Mouse (Mus musculus): Measurements from ENCODE around the gene Spata31d1b.
"Not testable (repeated sequence)": the region's sequence is repeated elsewhere in the genome, so short reads cannot be mapped to it uniquely, and the experiment has no call there.

The Spata31d1b gene

DNA sequence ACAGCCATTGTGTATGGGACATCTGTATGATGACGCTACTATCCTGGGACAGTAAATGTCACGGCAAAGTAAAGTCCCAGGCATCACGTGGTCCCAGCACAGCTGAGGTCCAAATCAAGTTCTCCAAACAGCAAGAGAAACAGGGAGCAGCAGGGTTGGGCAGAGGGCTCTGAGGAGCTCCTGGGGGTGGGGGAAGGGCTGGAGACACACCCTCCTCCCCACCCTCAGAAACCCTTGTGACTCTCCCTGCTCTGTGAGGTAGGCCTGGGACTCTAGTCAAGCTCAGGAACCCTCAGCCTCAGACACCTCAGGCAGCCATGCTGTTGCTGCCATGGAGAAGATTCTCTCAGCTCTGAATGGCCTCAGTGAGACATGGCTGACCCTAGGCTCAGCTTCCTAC, at the start of gene Spata31d1b:
Spata31d1b (plus strand) TSS at position 301 of the 400 bp plus-strand sequence.
- DNase-seq, result not testable (repeated sequence)

DNA sequence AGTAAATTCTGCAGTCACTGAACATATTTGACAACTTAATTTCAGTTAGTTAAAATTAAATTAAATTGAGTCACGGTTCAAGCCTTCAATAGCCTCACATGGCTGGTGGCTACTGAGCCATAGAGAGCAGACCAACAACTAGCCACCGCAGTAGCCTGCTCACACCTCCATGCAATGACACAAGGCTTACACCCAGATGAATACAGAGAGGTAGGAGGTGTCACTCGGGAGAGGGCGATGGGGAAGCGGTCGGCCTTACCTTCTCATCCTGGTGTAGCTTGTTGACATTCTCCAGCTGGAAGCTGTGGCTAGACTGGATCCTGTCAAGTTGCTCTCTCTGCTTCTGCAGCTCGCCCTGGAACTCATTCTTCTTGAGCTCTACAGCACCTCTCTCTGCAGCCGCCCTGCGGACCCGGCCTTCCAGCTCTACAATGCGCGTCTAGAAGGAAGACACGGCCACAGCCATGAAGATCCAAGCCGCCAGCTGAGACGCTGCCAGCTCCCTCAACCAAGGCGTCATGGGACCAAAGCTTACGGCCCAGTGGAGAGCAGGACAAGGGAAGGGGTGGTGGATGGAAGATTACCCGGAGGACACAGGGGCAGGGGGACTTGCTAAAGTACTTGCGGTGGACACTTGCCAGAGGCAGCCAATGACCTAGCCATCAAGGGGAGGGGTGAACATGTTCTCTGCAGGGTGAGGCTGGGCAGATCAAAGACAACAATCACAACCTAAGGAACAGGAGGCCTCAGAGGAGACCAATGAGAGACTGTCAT, 48.0 kb upstream of the Spata31d1b start:
- DNase-seq, result peak; percentile 32 to 74

DNA sequence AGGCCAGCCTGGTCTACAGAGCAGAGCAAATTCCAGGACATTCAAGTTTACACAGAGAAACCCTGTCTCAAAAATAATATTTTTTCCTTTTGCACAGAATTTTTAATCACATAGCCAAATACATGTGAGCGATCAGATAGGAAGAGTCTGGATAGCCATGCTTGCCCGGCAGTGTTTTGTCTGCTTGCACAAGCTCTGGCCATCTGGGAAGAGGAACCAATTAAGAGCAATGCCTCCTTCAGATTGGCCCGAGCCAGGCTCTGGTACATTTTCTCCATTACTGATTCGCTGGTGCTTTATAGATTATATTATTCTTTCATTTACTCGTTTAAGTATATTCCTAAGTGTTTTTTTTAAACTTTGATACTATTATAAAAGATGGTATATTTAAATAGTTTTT, 44.3 kb upstream of the Spata31d1b start:
- no peak for DNase-seq

DNA sequence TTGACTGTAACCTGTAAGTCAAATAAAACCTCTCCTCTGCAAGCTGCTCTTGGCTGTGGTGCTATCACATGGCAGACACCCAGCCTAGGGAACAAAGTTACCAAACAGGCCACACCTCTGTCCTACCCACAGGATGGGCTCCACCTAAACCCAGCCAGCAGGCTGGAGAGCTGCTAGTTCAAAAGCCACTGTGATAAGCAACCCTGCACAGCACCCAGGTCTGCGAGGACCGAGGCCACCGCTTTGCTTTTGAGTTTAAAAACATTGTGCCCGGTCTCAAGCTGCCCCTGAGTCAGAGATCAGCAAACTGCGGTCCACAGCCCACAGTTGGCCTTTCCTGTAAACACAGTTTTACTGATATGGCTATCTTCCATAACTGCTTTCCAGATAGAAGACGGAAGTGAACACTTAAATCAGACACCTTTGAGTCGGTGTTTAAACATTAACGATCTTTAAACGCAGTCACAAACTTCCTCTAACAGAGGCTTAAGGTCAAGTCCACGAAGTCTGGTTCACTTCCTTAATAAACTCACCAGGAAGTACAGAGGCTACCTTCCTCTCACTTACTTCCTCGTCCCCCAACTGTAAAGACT, 43.5 kb upstream of the Spata31d1b start:
- DNase-seq, result peak; percentile 28 to 66

DNA sequence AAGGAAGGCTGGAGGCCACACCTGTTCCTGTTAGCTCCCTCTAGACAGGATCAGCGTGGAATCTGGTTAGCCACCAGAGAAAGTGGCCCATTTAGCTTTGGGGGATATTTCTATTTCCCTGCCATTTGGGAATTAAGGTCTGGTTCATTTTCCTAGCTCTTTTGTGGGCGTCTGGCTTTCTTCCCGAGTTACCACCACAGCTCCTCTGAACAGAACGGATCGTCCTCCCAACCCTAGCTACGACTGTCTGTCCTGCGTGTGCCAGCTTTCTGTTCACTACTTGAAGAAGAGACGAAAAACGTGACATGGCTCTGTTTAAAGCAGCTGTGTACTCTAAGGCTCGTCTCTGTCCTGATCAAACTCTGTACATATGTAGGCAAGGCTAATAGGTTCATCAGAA, 42.1 kb upstream of the Spata31d1b start:
- no peak for DNase-seq

DNA sequence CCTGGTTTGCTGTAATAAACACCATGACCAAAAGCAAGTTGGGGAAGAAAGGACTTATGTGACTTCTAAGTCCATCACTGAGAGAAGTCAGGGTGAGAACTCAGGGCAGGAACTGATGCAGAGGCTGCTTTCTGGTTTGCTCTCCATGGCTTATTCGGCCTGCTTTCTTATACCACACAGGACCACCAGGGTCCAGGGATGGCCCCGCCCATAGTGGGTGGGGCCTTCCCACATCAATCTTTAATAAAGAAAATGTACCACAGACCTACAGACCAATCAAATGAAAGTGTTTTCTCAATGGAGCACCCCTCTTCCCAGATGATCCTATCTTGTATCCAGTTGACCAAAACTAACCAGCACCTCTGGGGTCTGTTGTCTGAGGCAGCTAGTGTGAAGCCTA, 40.6 kb upstream of the Spata31d1b start:
- no peak for DNase-seq

DNA sequence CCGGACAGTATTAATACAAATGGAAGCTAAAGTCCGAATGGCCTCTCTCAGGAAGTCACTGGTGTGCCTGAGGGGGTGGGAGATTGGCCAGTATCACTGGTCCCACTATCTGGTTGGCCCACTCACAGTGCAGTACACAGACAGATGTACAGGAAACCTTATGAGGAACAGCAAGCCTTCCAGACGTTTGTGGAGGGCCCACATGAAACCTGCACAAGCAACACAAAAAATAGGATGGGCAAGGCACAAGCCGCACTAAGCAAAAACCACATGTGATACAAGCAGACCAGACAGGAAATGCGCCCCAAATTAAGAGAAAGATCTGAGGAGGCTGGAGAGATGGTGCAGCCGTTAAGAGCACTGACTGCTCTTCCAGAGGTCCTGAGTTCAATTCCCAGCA, 39.8 kb upstream of the Spata31d1b start:
- DNase-seq, result no peak

DNA sequence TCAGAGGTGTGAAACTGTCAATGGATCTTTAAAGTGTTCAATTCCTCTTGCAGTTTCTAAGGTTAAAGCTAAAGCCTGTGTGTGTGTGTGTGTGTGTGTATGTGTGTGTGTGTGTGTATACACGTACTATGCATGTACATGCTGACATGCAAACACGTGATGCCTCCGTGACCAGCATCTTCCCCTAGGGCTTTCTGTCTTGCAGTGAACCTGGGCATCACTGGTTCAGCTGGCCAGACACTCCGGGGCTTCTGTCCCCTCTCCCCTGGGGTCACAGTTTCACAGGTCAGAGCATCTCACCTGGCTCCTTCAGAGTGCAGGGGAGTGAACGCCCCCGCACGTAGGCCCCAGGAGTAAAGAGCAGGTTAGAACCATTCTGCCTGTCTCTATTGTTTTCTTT, 38.5 kb upstream of the Spata31d1b start:
- DNase-seq, result no peak

DNA sequence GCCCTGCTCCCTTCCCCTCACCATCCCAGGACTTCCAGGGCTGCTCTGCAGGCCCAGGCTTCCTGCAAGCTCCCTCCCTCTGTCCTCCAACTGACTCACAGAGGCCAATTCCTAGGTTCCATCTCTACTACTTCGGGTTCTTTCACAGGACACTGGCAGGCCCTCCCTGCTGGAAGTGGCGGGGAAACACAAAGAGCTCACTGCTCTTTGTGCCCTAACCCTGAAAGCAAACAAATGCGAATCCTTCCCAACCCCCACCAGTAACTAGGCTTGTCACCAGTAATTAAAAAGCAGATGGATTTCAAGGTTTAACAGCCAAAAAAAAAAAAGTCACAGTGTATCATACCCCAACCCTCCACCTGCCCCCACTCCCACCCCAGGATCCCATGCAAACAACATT, 37.9 kb upstream of the Spata31d1b start:
- no peak for DNase-seq

DNA sequence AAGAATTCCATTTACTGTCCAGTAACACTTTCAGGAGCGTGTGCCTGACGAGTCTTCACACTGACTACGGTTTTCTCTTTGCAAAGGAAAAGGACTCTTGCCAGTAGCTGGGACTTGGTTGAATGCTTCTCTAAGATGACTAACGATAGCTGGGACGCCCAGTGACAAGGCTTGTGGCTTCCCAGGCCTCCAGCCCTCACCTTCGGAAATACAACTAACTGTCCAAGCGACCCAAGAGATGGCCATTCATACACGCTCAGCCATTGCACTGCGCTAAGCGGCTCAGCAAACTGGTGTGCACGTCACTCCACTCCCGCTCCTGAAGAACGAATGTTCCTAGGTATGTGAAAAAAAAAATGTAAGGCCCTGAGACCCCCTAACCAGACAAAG, 37.3 kb upstream of the Spata31d1b start:
- peak in 1 of 2 experiments; percentile 14 for DNase-seq

DNA sequence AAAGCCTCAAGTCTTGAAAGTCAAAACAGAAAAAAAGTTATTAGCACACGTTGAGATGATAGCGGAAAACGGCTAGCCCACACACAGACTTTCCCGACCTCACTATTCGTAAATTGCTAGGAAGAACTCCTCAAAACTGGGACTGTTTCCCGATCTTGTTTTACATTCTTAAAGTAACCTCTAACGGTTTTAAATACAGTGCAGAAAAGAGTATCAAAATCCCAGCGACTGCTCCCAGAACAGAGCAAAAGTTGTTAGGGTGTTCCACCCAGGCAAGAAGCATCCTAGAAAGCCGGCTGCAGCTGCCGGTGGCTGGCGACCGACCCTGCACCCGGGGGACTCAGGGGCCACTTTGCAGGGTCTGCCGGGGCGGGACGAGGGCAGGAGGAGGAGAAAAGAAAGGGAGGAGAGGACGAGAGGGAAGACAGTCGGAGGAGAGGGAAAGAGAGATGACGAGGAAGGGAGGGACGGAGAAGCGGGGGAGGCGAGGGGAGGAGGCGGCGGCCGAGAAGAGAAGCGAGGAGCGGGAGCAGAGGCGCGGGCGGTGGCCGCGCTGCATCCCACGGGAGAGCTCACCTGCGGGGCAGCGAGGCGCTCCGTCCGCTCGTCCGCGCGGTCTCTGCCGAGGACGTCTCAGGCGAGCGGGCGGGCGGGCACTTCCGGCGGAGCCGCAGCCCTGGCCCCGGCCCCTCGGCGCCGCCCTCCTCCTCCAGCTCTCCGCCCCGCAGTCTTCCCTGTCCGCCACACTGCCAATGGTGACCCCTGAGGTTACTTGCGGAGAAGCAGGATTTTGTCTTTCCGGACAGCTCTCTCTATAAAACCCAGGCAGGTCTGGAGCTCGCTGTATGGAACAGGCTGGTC, 36.7 kb upstream of the Spata31d1b start, which contains the start of gene Golm1:
Golm1 (minus strand) TSS at position 661 of the 861 bp plus-strand sequence.
- DNase-seq, result peak; percentile 63 to 81

DNA sequence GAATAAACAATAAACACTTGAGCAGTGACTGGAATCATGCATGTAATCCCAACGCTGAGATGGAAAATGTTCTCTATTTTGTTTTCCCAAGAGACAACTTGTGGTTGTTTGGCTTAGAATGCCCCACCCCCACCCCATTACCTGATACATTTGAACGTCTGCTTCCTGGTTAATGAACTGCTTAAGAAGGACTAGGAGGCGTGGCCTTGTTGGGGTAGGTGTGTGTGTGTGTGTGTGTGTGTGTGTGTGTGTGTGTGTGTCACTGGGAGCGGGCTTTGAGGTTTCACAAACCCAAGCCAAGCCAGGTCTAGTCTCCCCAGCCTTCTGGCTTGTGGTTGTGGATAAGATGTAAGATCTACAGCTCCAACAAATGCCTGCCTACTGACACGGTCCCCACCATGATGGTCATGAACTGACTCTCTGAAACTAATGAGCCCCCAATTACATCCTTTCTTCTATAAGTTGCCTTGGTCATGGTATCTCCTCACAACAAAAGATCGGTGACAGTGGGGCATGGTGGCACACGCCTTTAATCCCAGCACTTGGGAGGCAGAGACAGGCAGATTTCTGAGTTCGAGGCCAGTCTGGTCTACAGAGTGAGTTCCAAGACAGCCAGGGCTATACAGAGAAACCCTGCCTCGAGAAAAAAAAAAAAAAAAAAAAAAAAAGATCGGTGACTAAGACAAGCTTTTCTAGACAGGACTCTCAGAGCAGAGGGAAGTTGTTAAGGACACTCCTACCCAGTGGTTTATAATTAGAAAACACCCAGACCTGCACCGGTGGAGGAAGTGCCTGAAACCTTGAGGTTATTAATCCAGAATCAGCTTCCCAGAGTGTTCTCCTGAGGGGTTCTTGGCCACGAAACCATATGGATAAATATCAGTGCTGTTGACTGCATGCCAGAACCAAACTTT, 35.5 kb upstream of the Spata31d1b start:
- peak in 1 of 2 experiments; percentile 55 for DNase-seq

DNA sequence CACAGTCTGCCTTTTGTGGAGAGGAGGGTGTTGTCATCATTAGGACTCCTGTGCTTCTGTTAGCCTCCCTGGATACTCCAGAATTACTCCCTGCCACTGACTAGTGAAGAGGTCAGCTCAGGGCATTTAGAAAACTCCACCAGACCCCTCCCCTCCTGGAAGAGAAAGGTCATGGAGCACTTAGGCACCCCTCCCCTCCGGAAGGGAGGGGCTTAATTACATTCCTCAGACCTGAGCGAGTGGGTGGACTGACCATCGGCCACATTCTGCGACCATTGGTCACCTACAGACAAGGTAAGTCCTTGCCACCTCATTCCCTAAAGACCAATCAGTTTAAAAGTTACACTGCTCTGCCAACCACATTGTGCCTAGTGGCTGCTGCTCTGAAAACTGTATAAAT, 32.8 kb upstream of the Spata31d1b start:
- DNase-seq, result no peak

DNA sequence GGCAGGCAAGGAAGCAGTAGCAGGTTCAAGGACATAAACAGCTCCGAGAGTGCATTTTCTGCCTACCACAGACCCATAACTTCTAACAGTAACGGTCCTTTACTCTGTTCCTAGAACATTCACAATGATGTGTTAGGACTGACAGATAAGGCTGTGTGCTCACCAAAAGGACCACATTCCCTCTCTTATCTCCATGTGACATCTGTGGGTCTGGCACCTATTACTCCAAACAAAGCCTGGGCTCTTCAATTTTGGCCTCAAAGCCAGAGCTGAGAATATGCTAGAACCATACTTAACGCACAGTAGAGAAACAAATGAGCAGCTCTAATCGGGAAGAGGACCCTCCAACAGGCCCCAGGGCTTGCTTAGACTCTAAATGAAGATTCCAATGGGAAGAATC, 32.2 kb upstream of the Spata31d1b start:
- no peak for DNase-seq

DNA sequence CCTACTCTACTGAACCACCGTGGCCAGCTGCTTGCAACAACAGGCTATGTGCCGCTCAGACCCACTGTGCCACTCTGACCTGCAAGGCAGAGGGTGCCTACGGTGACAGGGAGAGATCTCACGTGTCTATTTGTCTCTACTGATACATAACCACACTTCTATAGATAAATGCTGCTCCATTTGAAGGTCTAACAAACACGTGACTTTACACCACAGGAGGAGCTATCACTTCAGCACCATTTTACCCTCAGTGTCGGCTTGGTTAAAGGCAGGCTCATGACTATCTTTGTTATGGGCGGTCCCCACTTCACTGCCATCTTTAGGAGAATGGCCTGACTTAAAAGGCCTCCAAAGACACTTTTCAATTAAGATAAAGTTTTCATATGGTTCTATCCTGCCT, 29.5 kb upstream of the Spata31d1b start:
- no peak for DNase-seq

DNA sequence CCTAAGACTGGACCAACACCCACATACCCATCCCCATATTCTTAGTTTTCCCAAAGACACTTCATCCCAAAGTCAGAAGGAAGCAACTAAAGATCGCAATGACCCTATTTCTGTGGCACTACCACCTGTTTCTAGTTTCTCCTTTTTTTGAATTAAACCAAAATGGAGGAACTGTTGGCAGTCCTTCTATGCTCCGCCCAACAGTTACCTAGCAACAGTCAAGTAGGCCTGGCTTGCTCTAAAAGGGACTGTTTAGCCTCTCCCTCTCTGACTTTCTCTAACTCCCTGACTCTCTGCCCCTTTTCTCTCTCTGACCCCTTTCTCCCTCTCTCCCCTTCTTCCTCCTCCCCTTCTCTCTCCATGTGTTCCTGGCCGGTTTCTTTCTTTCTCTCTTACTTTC, 26.8 kb upstream of the Spata31d1b start:
- no peak for DNase-seq

DNA sequence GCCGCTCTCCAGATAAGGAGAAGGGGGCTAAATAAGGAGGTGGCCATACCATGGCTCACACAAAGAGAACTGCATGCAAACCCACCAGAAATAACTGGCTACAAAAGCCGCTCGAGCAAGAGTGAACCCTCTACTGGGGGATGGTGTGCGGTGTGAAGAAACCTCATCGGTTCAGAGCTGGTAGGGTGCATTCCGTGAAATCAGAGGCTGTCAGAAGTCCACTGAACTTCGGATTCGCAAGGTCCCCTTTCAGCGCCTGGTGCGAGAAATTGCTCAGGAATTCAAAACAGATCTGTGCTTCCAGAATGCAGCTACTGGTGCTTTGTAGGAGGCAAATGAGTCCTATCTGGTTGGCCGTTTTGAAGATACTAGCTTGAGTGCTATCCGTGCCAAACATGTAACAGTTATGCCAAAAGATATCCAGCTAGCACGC, 23.7 kb upstream of the Spata31d1b start:
- DNase-seq, result peak in 1 of 2 experiments; percentile 19

DNA sequence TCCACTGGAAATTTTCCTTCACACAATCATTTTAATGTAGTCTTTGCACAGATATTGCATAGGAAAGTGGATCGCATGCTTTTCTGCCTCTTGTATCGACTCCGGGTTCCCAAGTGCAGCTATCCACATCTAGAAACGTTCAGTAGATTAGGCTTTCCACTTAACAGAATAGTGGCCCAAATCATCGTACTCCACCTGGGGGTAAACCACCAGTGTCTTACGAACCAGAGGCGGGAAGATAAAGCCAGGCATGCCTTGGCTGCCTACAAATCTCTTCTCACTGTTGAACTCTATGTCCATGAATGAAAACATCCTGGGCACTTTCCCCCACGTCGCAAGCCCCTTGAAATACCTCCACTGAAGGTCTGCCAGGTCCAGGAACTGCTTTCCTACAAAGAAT, 22.8 kb upstream of the Spata31d1b start:
- DNase-seq, result no peak

DNA sequence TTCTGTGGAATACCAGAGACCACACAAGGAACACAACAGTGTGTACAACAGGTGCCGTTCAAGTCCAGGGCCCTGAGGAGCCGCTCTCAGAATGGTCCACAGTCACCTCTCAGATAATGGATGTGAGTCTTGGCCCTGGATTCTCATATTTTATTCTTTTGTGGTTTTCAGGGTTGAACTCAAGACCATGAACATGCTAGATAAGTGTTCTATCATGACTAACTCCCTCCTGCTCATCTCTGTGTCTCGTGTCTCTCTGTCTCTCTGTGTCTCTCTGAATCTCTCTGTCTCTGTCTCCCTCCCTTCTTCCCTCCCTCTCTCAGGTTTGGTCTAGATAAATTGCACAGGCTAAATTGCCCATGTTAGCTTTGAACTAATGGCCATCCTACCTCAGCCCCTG, 22.2 kb upstream of the Spata31d1b start:
- DNase-seq, result no peak

DNA sequence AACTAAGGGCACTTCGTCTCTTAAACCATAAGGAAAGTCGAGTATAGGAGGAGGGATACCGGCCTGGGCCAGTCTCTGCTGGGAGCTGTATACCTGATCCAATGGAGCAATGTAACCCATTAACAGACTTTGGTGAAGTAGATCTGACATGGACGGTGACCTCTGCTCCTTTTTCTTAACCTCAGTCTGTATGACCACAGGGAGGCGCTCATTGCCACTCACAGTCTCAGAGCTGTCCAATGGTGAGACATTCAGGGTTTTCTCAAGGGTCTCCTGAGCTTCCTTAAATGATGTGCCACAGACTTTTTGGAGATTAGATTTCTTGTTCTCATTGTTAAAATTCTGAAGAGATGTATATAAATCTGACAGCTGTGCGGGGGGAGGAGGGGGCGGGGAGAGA, 21.5 kb upstream of the Spata31d1b start:
- no peak for DNase-seq

DNA sequence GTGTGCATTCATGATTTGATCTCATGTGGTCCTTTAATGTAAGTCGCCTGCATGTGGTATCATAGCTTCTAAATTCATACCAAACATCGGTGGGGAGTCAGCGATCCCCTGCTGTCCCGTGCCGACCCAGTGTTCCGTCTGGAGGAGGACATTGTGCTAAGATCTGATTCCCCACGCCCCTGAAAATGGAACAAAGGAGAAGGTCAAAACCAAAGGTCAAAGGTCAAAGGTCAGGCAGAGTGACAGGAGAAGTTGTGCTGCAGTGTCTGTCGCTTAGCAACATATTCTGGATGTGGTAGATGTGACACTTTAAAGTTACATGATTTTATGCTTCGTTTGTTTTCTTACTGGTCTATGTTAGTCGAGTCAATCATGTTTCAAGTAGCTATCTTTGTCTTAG, 20.6 kb upstream of the Spata31d1b start:
- DNase-seq, result no peak

DNA sequence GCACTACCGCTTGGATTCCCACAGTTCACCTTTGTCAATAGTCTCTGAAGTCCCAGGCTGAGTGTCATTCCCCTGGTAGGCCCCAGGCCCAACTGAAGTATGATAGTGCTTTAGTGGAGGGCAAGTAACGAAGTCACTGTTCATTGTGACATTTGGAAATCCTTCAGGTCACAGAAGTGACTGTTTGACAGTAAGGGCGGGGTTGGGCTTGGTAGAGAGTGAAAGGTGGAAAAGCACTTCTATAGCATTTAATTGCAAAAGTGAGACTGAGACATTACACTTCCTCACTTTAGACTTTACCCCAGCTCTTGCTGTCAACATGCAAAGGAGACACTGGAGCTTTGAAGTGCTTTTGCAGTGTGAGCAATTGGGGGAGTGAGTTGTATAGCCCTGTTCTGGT, 18.1 kb upstream of the Spata31d1b start, which contains the start of gene 4921517D22Rik:
4921517D22Rik (minus strand) TSS at position 101 of the 400 bp plus-strand sequence.
- DNase-seq, result no peak

Measured in kidney, postnatal 25 days (tissue).